ENCODE assay signal across 8 mouse cellular contexts in genomic region chr12:100724606-100725457, GRCm38 (mm10). TPM values are rescaled to one million over a fixed set of nuclear protein-coding genes. Genes with fewer than 3 reads are reported as not detected.
A peak's percentile ranks its signal among the peaks of the same experiment; 100 is the strongest.
DNase-seq lines count a peak whose midpoint lies in the region; ATAC-seq and TF ChIP-seq lines count a peak whose summit lies in the region.

No protein-coding gene starts in this region.

- intact Hi-C loops in heart, postnatal 25 days (cut with DNase I) = loop anchor here (1.0 to 10.0 kb wide), 4 partner anchors 52 to 530 kb away; partner anchors contain the start of genes Calm1 and Dglucy

- TF ChIP-seq CTCF in lung, adult 2 months (IDR thresholded peaks at IDR 0.05; ENCODE audit: insufficient read depth, low read length) = no peak

- H3K36me3 ChIP-seq in ES-E14 (ENCODE audit: control insufficient read depth, insufficient read depth, low read length, poor library complexity, severe bottlenecking) = no peaks in the 10 kb centered on the region
- H3K36me3 ChIP-seq in forebrain, embryonic 15.5 days = no peaks in the 10 kb centered on the region

- peak overlapping the region; percentile 82 for H3K4me2 ChIP-seq in forebrain, embryonic 15.5 days (replicated peaks)

- peak overlapping the region; percentile 87 for H3K9ac ChIP-seq in ES-E14 (ENCODE audit: insufficient read depth, low read depth, low read length, poor library complexity, severe bottlenecking)
- peak overlapping the region; percentile 71 for H3K9ac ChIP-seq in forebrain, embryonic 15.5 days (replicated peaks)

- H3K4me1 ChIP-seq in ES-E14 (ENCODE audit: control insufficient read depth in 2 of 2, insufficient read depth in 2 of 2, low read length in 2 of 2, poor library complexity in 1 of 2) = peaks cover 2 to 6% of the 10 kb centered on the region in 2 experiments; a peak in 3 of 4 replicates
- peaks cover 23% of the 10 kb centered on the region for H3K4me1 ChIP-seq in forebrain, embryonic 15.5 days
- peaks cover 6% of the 10 kb centered on the region; the same call in 1 of the 2 replicates for H3K4me1 ChIP-seq in lung, adult 2 months (ENCODE audit: control insufficient read depth, insufficient read depth, low read length)

- WGBS in forebrain, embryonic 15.5 days = under 1% methylated on average over 73 of the region's 85 CpGs
- under 1% methylated on average over 77 of the region's 85 CpGs for WGBS in lung, adult 2 months

- no peaks in the 10 kb centered on the region for H3K9me3 ChIP-seq in ES-E14 (ENCODE audit: control insufficient read depth, insufficient read depth, low read depth, low read length)
- no peaks in the 10 kb centered on the region for H3K9me3 ChIP-seq in forebrain, embryonic 15.5 days

- DNase-seq in ES-E14 (ENCODE audit: low read depth, low spot score) = peak; percentile 100
- DNase-seq in cerebellum, adult 11-12 months = peak; percentile 100
- peak; percentile 100 for DNase-seq in heart, postnatal 25 days (ENCODE audit: low spot score)
- DNase-seq in layer of hippocampus, adult 18-20 months (ENCODE audit: low spot score in 2 of 2) = peak; percentile 99 to 100
- peak; percentile 99 for DNase-seq in lung, adult 2 months
- peak; percentile 100 for DNase-seq in thymus, adult 18-20 months

- no peaks in the 10 kb centered on the region for H3K27me3 ChIP-seq in forebrain, embryonic 15.5 days

- in situ Hi-C loops in ES-E14 (cut with MboI; ENCODE audit: low sequenced_read_pairs in 2 of 2, unreplicated experiment in 2 of 2) = no loop called here

- peak; percentile 99 for ATAC-seq in forebrain, embryonic 15.5 days (replicated peaks)
- ATAC-seq in neutrophil, adult 5-6 weeks (ENCODE audit: extremely low read depth, insufficient number of reproducible peaks, low FRiP score, poor library complexity, severe bottlenecking) = peak; percentile 87

- H3K4me3 ChIP-seq in ES-E14 (ENCODE audit: insufficient read depth in 1 of 2, low read depth in 1 of 2, low read length in 2 of 2, poor library complexity in 1 of 2, severe bottlenecking in 1 of 2) = peak overlapping the region; percentile 79 to 87
- peak overlapping the region; percentile 68 for H3K4me3 ChIP-seq in forebrain, embryonic 15.5 days
- H3K4me3 ChIP-seq in lung, adult 2 months (replicated peaks; ENCODE audit: extremely low read depth, low read depth, low read length) = peak overlapping the region; percentile 76

- peak overlapping the region; percentile 81; the same call in 1 of the 2 replicates for H3K27ac ChIP-seq in ES-E14 (ENCODE audit: insufficient read depth, low read depth, low read length, poor library complexity, severe bottlenecking)
- H3K27ac ChIP-seq in forebrain, embryonic 15.5 days (replicated peaks) = peak overlapping the region; percentile 95

- peak; percentile 94 for TF ChIP-seq POLR2A in lung, adult 2 months (IDR thresholded peaks at IDR 0.05; ENCODE audit: borderline replicate concordance, extremely low read depth, low read depth, low read length)

TF ChIP-seq in ES-E14, 5 proteins besides CTCF, POLR2A, EP300 and RAD21:
- no peak for TF ChIP-seq HCFC1 (IDR thresholded peaks at IDR 0.05; ENCODE audit: borderline replicate concordance, insufficient read depth, low read length)
- no peak for TF ChIP-seq ZC3H11A (IDR thresholded peaks at IDR 0.05; ENCODE audit: borderline replicate concordance, low read depth, low read length)
- TF ChIP-seq ZNF384 (IDR thresholded peaks at IDR 0.05; ENCODE audit: low read depth, low read length) = no peak
- TF ChIP-seq MAFK (IDR thresholded peaks at IDR 0.05; ENCODE audit: insufficient read depth, low read depth, low read length) = no peak
- no peak for TF ChIP-seq CHD2 (IDR thresholded peaks at IDR 0.05; ENCODE audit: low read depth, low read length)

RNA-seq across cellular contexts. Expression of gene Rps6ka5, which starts 2.0 kb away (rescaled TPM):
- total RNA-seq in ES-E14 (2012; rRNA removed) = 5.5 and 6.0 TPM in 2 replicates
- polyA plus RNA-seq in forebrain, embryonic 15.5 days (2015; fragmentation: Nextera tagmentation; extraction: Ambion mirVana) = 13.0 and 13.7 TPM in 2 replicates
- total RNA-seq in heart, postnatal 25 days (2021) = 10 to 100 TPM; 12.9 to 14.7 TPM
- 10 to 100 TPM; 23.6 to 27.0 TPM for total RNA-seq in layer of hippocampus, adult 18-20 months (2021)
- 1.7 and 2.0 TPM in 2 replicates for polyA plus RNA-seq in lung, adult 2 months (2012; rRNA removed)
- total RNA-seq in neutrophil, adult 5-6 weeks (2017) = 51.6 and 55.7 TPM in 2 replicates

RNA-seq across cellular contexts. Expression of gene Dglucy, which starts 54.0 kb away (rescaled TPM):
- total RNA-seq in ES-E14 (2012; rRNA removed) = 6.2 and 20.9 TPM in 2 replicates
- 3.0 and 3.6 TPM in 2 replicates for polyA plus RNA-seq in forebrain, embryonic 15.5 days (2015; fragmentation: Nextera tagmentation; extraction: Ambion mirVana)
- total RNA-seq in heart, postnatal 25 days (2021) = 10 to 100 TPM; 60.4 to 61.1 TPM
- total RNA-seq in layer of hippocampus, adult 18-20 months (2021) = 1 to 10 TPM; 6.2 to 8.6 TPM
- polyA plus RNA-seq in lung, adult 2 months (2012; rRNA removed) = 6.4 and 6.5 TPM in 2 replicates
- 14.7 and 16.2 TPM in 2 replicates for total RNA-seq in neutrophil, adult 5-6 weeks (2017)

Comparison
In these comparisons a context has a peak if more than half of its experiments do, and no peak if none do; other contexts are left out.
1. Peak in every context shown above with its lines: DNase-seq, ATAC-seq, H3K4me3 ChIP-seq and H3K27ac ChIP-seq.